Mouse (Mus musculus): ENCODE results near the gene Olfr1395. TPM values are rescaled to one million over a fixed set of nuclear protein-coding genes. Genes with fewer than 3 reads are reported as not detected.
"Not testable (repeated sequence)": the region's sequence is repeated elsewhere in the genome, so short reads cannot be mapped to it uniquely, and the experiment has no call there.

Gene Olfr1395
- polyA plus RNA-seq, 1 experiment from 2014 or later = not detected

- H3K27me3 ChIP-seq (ENCODE audit: control insufficient read depth, insufficient read depth, low read length) = no peaks in the 10 kb centered on the region
- no peak overlapping the region for H3K9ac ChIP-seq (ENCODE audit: low read depth, low read length)
- ATAC-seq (ENCODE audit: low FRiP score, low TSS enrichment) = no peak
- no peaks in the 10 kb centered on the region for H3K4me1 ChIP-seq (ENCODE audit: control insufficient read depth, insufficient read depth, low read length)
- no peaks in the 10 kb centered on the region for H3K9me3 ChIP-seq (ENCODE audit: control insufficient read depth, low read length)
- no peak overlapping the region for H3K27ac ChIP-seq (ENCODE audit: low read depth, low read length)
- no peak overlapping the region for H3K4me2 ChIP-seq (replicated peaks; ENCODE audit: low read depth, low read length)
- no peaks in the 10 kb centered on the region for H3K36me3 ChIP-seq (ENCODE audit: control insufficient read depth, insufficient read depth, low read length)
- H3K4me3 ChIP-seq (ENCODE audit: low read length) = no peak overlapping the region
- WGBS = 93% methylated on average over 2 of the region's 2 CpGs
Measured at GRCm38 (mm10) chr11:49156821-49157814, 15.0 kb downstream of the Olfr1395 start.

GRCm38 (mm10) chr11:49168839-49169611 lies 27.0 kb downstream of the Olfr1395 start:
- no peaks in the 10 kb centered on the region for H3K36me3 ChIP-seq (ENCODE audit: control insufficient read depth, insufficient read depth, low read length)
- H3K4me1 ChIP-seq (ENCODE audit: control insufficient read depth, insufficient read depth, low read length) = no peaks in the 10 kb centered on the region
- 3% methylated on average over 50 of the region's 50 CpGs for WGBS
- peaks cover 14% of the 10 kb centered on the region for H3K27me3 ChIP-seq (ENCODE audit: control insufficient read depth, insufficient read depth, low read length)
- H3K27ac ChIP-seq (ENCODE audit: low read depth, low read length) = no peak overlapping the region
- peak overlapping the region; percentile 32 for H3K4me3 ChIP-seq (ENCODE audit: low read length)
- H3K4me2 ChIP-seq (replicated peaks; ENCODE audit: low read depth, low read length) = peak overlapping the region; percentile 70
- ATAC-seq (ENCODE audit: low FRiP score, low TSS enrichment) = peak; percentile 86
- H3K9ac ChIP-seq (ENCODE audit: low read depth, low read length) = no peak overlapping the region
- peaks cover 6% of the 10 kb centered on the region; the same call in 1 of the 2 replicates for H3K9me3 ChIP-seq (ENCODE audit: control insufficient read depth, low read length)

GRCm38 (mm10) chr11:49170576-49170975 lies 28.5 kb downstream of the Olfr1395 start:
- WGBS = 90% methylated on average over 4 of the region's 4 CpGs

GRCm38 (mm10) chr11:49175345-49175744 lies 33.3 kb downstream of the Olfr1395 start:
- no peak overlapping the region for H3K4me3 ChIP-seq (ENCODE audit: low read length)
- whole genome bisulfite sequencing = 90% methylated on average over 8 of the region's 8 CpGs
- H3K4me1 ChIP-seq (ENCODE audit: control insufficient read depth, insufficient read depth, low read length) = no peaks in the 10 kb centered on the region
- no peak for ATAC-seq (ENCODE audit: low FRiP score, low TSS enrichment)
- H3K27ac ChIP-seq (ENCODE audit: low read depth, low read length) = no peak overlapping the region
- H3K27me3 ChIP-seq (ENCODE audit: control insufficient read depth, insufficient read depth, low read length) = no peaks in the 10 kb centered on the region
- H3K9ac ChIP-seq (ENCODE audit: low read depth, low read length) = no peak overlapping the region
- no peak overlapping the region for H3K4me2 ChIP-seq (replicated peaks; ENCODE audit: low read depth, low read length)
- H3K9me3 ChIP-seq (ENCODE audit: control insufficient read depth, low read length) = no peaks in the 10 kb centered on the region
- no peaks in the 10 kb centered on the region for H3K36me3 ChIP-seq (ENCODE audit: control insufficient read depth, insufficient read depth, low read length)

More at GRCm38 (mm10) chr11:49170576-49170975, 28.5 kb downstream of the Olfr1395 start:
- Histone ChIP-seq H3K27me3 (ENCODE audit: control insufficient read depth, insufficient read depth, low read length) (peaks cover 14% of the 10 kb centered on the region), H3K4me1 (ENCODE audit: control insufficient read depth, insufficient read depth, low read length) (no peaks in the 10 kb centered on the region), H3K36me3 (ENCODE audit: control insufficient read depth, insufficient read depth, low read length) (no peaks in the 10 kb centered on the region), H3K9ac (ENCODE audit: low read depth, low read length) (no peak overlapping the region), H3K27ac (ENCODE audit: low read depth, low read length) (no peak overlapping the region), H3K4me2 (replicated peaks; ENCODE audit: low read depth, low read length) (no peak overlapping the region), H3K4me3 (ENCODE audit: low read length) (no peak overlapping the region), H3K9me3 (ENCODE audit: control insufficient read depth, low read length) (peaks cover 6% of the 10 kb centered on the region; the same call in 1 of the 2 replicates)
- ATAC-seq (ENCODE audit: low FRiP score, low TSS enrichment) = no peak

- not testable (repeated sequence) for ATAC-seq (ENCODE audit: low FRiP score, low TSS enrichment); H3K4me2 ChIP-seq (replicated peaks; ENCODE audit: low read depth, low read length); H3K27ac ChIP-seq (ENCODE audit: low read depth, low read length); H3K9me3 ChIP-seq (ENCODE audit: control insufficient read depth, low read length); H3K9ac ChIP-seq (ENCODE audit: low read depth, low read length); H3K36me3 ChIP-seq (ENCODE audit: control insufficient read depth, insufficient read depth, low read length); H3K4me1 ChIP-seq (ENCODE audit: control insufficient read depth, insufficient read depth, low read length); H3K27me3 ChIP-seq (ENCODE audit: control insufficient read depth, insufficient read depth, low read length); H3K4me3 ChIP-seq (ENCODE audit: low read length)
- WGBS = 70% methylated on average over 4 of the region's 4 CpGs
Measured at GRCm38 (mm10) chr11:49176047-49176779, 34.1 kb downstream of the Olfr1395 start.

GRCm38 (mm10) chr11:49183172-49183571 lies 41.1 kb downstream of the Olfr1395 start:
- Histone ChIP-seq H3K4me3 (ENCODE audit: low read length) (no peak overlapping the region), H3K9ac (ENCODE audit: low read depth, low read length) (no peak overlapping the region), H3K27me3 (ENCODE audit: control insufficient read depth, insufficient read depth, low read length) (no peaks in the 10 kb centered on the region), H3K36me3 (ENCODE audit: control insufficient read depth, insufficient read depth, low read length) (no peaks in the 10 kb centered on the region), H3K4me1 (ENCODE audit: control insufficient read depth, insufficient read depth, low read length) (no peaks in the 10 kb centered on the region), H3K4me2 (replicated peaks; ENCODE audit: low read depth, low read length) (no peak overlapping the region), H3K27ac (ENCODE audit: low read depth, low read length) (no peak overlapping the region), H3K9me3 (ENCODE audit: control insufficient read depth, low read length) (no peaks in the 10 kb centered on the region)
- no peak for ATAC-seq (ENCODE audit: low FRiP score, low TSS enrichment)
- WGBS = 76% methylated on average over 1 of the region's 1 CpGs

- no peak for ATAC-seq (ENCODE audit: low FRiP score, low TSS enrichment)
- Histone ChIP-seq H3K4me2 (replicated peaks; ENCODE audit: low read depth, low read length) (no peak overlapping the region; the same call in 1 of the 2 replicates), H3K9me3 (ENCODE audit: control insufficient read depth, low read length) (no peaks in the 10 kb centered on the region), H3K27ac (ENCODE audit: low read depth, low read length) (no peak overlapping the region), H3K4me1 (ENCODE audit: control insufficient read depth, insufficient read depth, low read length) (no peaks in the 10 kb centered on the region), H3K9ac (ENCODE audit: low read depth, low read length) (no peak overlapping the region), H3K36me3 (ENCODE audit: control insufficient read depth, insufficient read depth, low read length) (no peaks in the 10 kb centered on the region), H3K27me3 (ENCODE audit: control insufficient read depth, insufficient read depth, low read length) (no peaks in the 10 kb centered on the region), H3K4me3 (ENCODE audit: low read length) (no peak overlapping the region)
- WGBS = 80% methylated on average over 6 of the region's 6 CpGs
Measured at GRCm38 (mm10) chr11:49186452-49186851, 44.4 kb downstream of the Olfr1395 start.

GRCm38 (mm10) chr11:49186955-49187488 lies 44.9 kb downstream of the Olfr1395 start, which contains the start of gene Btnl9:
TSS of gene Btnl9 (minus strand) at chr11:49187159.
- 67% methylated on average over 8 of the region's 8 CpGs for WGBS
- Histone ChIP-seq H3K9me3 (ENCODE audit: control insufficient read depth, low read length) (no peaks in the 10 kb centered on the region), H3K4me3 (ENCODE audit: low read length) (no peak within 1 kb of the TSS), H3K4me2 (replicated peaks; ENCODE audit: low read depth, low read length) (no peak within 1 kb of the TSS; the same call in 1 of the 2 replicates), H3K4me1 (ENCODE audit: control insufficient read depth, insufficient read depth, low read length) (no peaks in the 10 kb centered on the region), H3K36me3 (ENCODE audit: control insufficient read depth, insufficient read depth, low read length) (no peaks in the 10 kb centered on the region), H3K27me3 (ENCODE audit: control insufficient read depth, insufficient read depth, low read length) (no peaks in the 10 kb centered on the region), H3K27ac (ENCODE audit: low read depth, low read length) (no peak within 1 kb of the TSS), H3K9ac (ENCODE audit: low read depth, low read length) (no peak within 1 kb of the TSS)
- no peak for ATAC-seq (ENCODE audit: low FRiP score, low TSS enrichment)

Measured in kidney, embryonic 14.5 days (tissue).